ENCODE assay signal across 21 mouse cellular contexts in genomic region chr2:137085257-137085656, GRCm38 (mm10). TPM values are rescaled to one million over a fixed set of nuclear protein-coding genes. Genes with fewer than 3 reads are reported as not detected.
DNase-seq lines count a peak whose midpoint lies in the region; TF ChIP-seq lines count a peak whose summit lies in the region.
"Had no signal": no experiment of that assay in that cellular context is flagged by ENCODE, and none has a peak within 500 bp of the region (broad histone marks: within the 10 kb centered on the region; RNA-seq: fewer than 3 reads in every experiment).

No protein-coding gene starts in this region.

- 51% methylated on average over 8 of the region's 8 CpGs for WGBS in lung, adult 2 months

- TF ChIP-seq CTCF in lung, adult 2 months (IDR thresholded peaks at IDR 0.05; ENCODE audit: insufficient read depth, low read length), result no peak

- peak; percentile 41 for DNase-seq in gastrocnemius, postnatal 25 days
- DNase-seq in gastrocnemius, postnatal 10 days, result no peak
- peak; percentile 24 for DNase-seq in kidney, adult 9 months
- no peak for DNase-seq in kidney, adult 11 months
- peak; percentile 52 for DNase-seq in lung, postnatal 36 days
- no peak for DNase-seq in lung, adult 2 months
- no peak for DNase-seq in frontal cortex, adult 2 months (ENCODE audit: extremely low spot score in 1 of 2, low spot score in 1 of 2)
- DNase-seq: adrenal gland, postnatal 14 days; cerebellum, adult 11 months; cerebellum, postnatal 14 days; embryo, embryonic 11 days; right cerebral cortex, adult 18-20 months; thymus, postnatal 36 days had no signal

- TF ChIP-seq POLR2A in lung, adult 2 months (IDR thresholded peaks at IDR 0.05; ENCODE audit: borderline replicate concordance, extremely low read depth, low read depth, low read length), result no peak

- H3K4me3 ChIP-seq in lung, adult 2 months (replicated peaks; ENCODE audit: extremely low read depth, low read depth, low read length), result no peak overlapping the region
- H3K4me3 ChIP-seq: forebrain, embryonic 15.5 days; heart, embryonic 15.5 days; intestine, embryonic 15.5 days; limb, embryonic 15.5 days; liver, embryonic 15.5 days; midbrain, embryonic 13.5 days; neural tube, embryonic 13.5 days had no signal

- peaks cover 9% of the 10 kb centered on the region for H3K4me1 ChIP-seq in lung, adult 2 months (ENCODE audit: control insufficient read depth, insufficient read depth, low read length)
- H3K4me1 ChIP-seq: liver, embryonic 15.5 days had no signal

RNA-seq across cellular contexts. Expression of gene Jag1, which starts 31.2 kb away (rescaled TPM):
- 1 to 10 TPM; 5.6 to 7.1 TPM for total RNA-seq in gastrocnemius, postnatal 25 days (2021)
- total RNA-seq in gastrocnemius, postnatal 10 days (2021), result 10 to 100 TPM; 10.6 to 16.7 TPM
- polyA plus RNA-seq in lung, adult 2 months (2012; rRNA removed), result 10.4 and 11.4 TPM in 2 replicates
- polyA plus RNA-seq in frontal cortex, adult 2 months (2012; rRNA removed), result 4.6 TPM in 2 replicates
- total RNA-seq: MEL had no signal

Comparison
In these comparisons a context has a peak if more than half of its experiments do, and no peak if none do; other contexts are left out.
1. DNase-seq: peak in gastrocnemius, postnatal 25 days (single experiment), kidney, adult 9 months (single experiment) and lung, postnatal 36 days (single experiment); none in gastrocnemius, postnatal 10 days (single experiment), kidney, adult 11 months (single experiment), lung, adult 2 months (single experiment) and frontal cortex, adult 2 months (0 of 2).